Mouse (Mus musculus): Measurements from ENCODE around the gene Arhgef17. TPM values are rescaled to one million over a fixed set of nuclear protein-coding genes. Genes with fewer than 3 reads are reported as not detected.

The Arhgef17 gene
- polyA plus RNA-seq, 1 experiment from 2014 or later = 22.5 TPM

GRCm38 (mm10) chr7:100968376-100968775 is 36.5 kb upstream of the Arhgef17 start:
- 67% methylated on average over 6 of the region's 6 CpGs for WGBS
- Histone ChIP-seq H3K27me3 (ENCODE audit: insufficient read depth, low read length) (no peaks in the 10 kb centered on the region; the same call in 1 of the 2 replicates), H3K4me3 (ENCODE audit: low read depth, low read length) (no peak overlapping the region), H3K4me2 (no peak overlapping the region), H3K9me3 (ENCODE audit: low read depth, low read length) (no peaks in the 10 kb centered on the region), H3K27ac (ENCODE audit: low read depth) (no peak overlapping the region), H3K4me1 (ENCODE audit: insufficient read depth) (peaks cover 5% of the 10 kb centered on the region; the same call in 1 of the 2 replicates), H3K36me3 (ENCODE audit: insufficient read depth) (no peaks in the 10 kb centered on the region), H3K9ac (no peak overlapping the region)
- no peak for TF ChIP-seq CTCF (IDR thresholded peaks at IDR 0.05; ENCODE audit: low read depth)
- DNase-seq (no peak), ATAC-seq (ENCODE audit: insufficient read depth) (no peak)

- H3K27me3 ChIP-seq (ENCODE audit: insufficient read depth, low read length) = no peaks in the 10 kb centered on the region; the same call in 1 of the 2 replicates
- no peak for TF ChIP-seq CTCF (IDR thresholded peaks at IDR 0.05; ENCODE audit: low read depth)
- H3K9me3 ChIP-seq (ENCODE audit: low read depth, low read length) = no peaks in the 10 kb centered on the region
- H3K36me3 ChIP-seq (ENCODE audit: insufficient read depth) = no peaks in the 10 kb centered on the region
- WGBS = 73% methylated on average over 9 of the region's 9 CpGs
- no peak overlapping the region for H3K9ac ChIP-seq
- H3K4me2 ChIP-seq = no peak overlapping the region
- no peak overlapping the region for H3K4me3 ChIP-seq (ENCODE audit: low read depth, low read length)
- DNase-seq (no peak), ATAC-seq (ENCODE audit: insufficient read depth) (no peak)
- H3K4me1 ChIP-seq (ENCODE audit: insufficient read depth) = 0 out of 2 replicates have a peak, but pooled peaks cover 4% of the 10 kb centered on the region
- no peak overlapping the region for H3K27ac ChIP-seq (ENCODE audit: low read depth)
These were observed 35.9 kb upstream of the Arhgef17 start for GRCm38 (mm10) chr7:100967850-100968249.

- whole genome bisulfite sequencing = 83% methylated on average over 7 of the region's 7 CpGs
- H3K27me3 ChIP-seq (ENCODE audit: insufficient read depth, low read length) = no peaks in the 10 kb centered on the region
- no peak for TF ChIP-seq CTCF (IDR thresholded peaks at IDR 0.05; ENCODE audit: low read depth)
- 0 out of 2 replicates have a peak, but pooled peaks cover 4% of the 10 kb centered on the region for H3K4me1 ChIP-seq (ENCODE audit: insufficient read depth)
- no peaks in the 10 kb centered on the region for H3K36me3 ChIP-seq (ENCODE audit: insufficient read depth)
- H3K4me3 ChIP-seq (ENCODE audit: low read depth, low read length) = no peak overlapping the region
- DNase-seq (no peak), ATAC-seq (ENCODE audit: insufficient read depth) (no peak)
- no peak overlapping the region for H3K4me2 ChIP-seq
- no peaks in the 10 kb centered on the region for H3K9me3 ChIP-seq (ENCODE audit: low read depth, low read length)
- no peak overlapping the region for H3K9ac ChIP-seq
- no peak overlapping the region for H3K27ac ChIP-seq (ENCODE audit: low read depth)
These were observed 34.1 kb upstream of the Arhgef17 start for GRCm38 (mm10) chr7:100966014-100966413.

GRCm38 (mm10) chr7:100965079-100965478 is 33.2 kb upstream of the Arhgef17 start:
- Histone ChIP-seq H3K4me2 (no peak overlapping the region), H3K27ac (ENCODE audit: low read depth) (no peak overlapping the region), H3K4me1 (ENCODE audit: insufficient read depth) (0 out of 2 replicates have a peak, but pooled peaks cover 4% of the 10 kb centered on the region), H3K9ac (no peak overlapping the region), H3K36me3 (ENCODE audit: insufficient read depth) (no peaks in the 10 kb centered on the region), H3K4me3 (ENCODE audit: low read depth, low read length) (no peak overlapping the region), H3K9me3 (ENCODE audit: low read depth, low read length) (no peaks in the 10 kb centered on the region), H3K27me3 (ENCODE audit: insufficient read depth, low read length) (no peaks in the 10 kb centered on the region)
- ATAC-seq (ENCODE audit: insufficient read depth) (0 out of 2 replicates have a peak, but pooled peaks have one; percentile 48), DNase-seq (peak; percentile 79)
- WGBS = 25% methylated on average over 4 of the region's 4 CpGs
- peak; percentile 93 for TF ChIP-seq CTCF (IDR thresholded peaks at IDR 0.05; ENCODE audit: low read depth)

- Histone ChIP-seq H3K36me3 (ENCODE audit: insufficient read depth) (no peaks in the 10 kb centered on the region), H3K4me3 (ENCODE audit: low read depth, low read length) (no peak overlapping the region), H3K9me3 (ENCODE audit: low read depth, low read length) (no peaks in the 10 kb centered on the region), H3K4me2 (no peak overlapping the region), H3K27ac (ENCODE audit: low read depth) (no peak overlapping the region), H3K27me3 (ENCODE audit: insufficient read depth, low read length) (no peaks in the 10 kb centered on the region), H3K4me1 (ENCODE audit: insufficient read depth) (no peaks in the 10 kb centered on the region), H3K9ac (no peak overlapping the region)
- no peak for TF ChIP-seq CTCF (IDR thresholded peaks at IDR 0.05; ENCODE audit: low read depth)
- 80% methylated on average over 6 of the region's 6 CpGs for WGBS
- DNase-seq (no peak), ATAC-seq (ENCODE audit: insufficient read depth) (no peak)
These were observed 32.3 kb upstream of the Arhgef17 start for GRCm38 (mm10) chr7:100964242-100964641.

GRCm38 (mm10) chr7:100963381-100963780 is 31.5 kb upstream of the Arhgef17 start:
- H3K27ac ChIP-seq (ENCODE audit: low read depth) = no peak overlapping the region
- H3K4me2 ChIP-seq = no peak overlapping the region
- no peaks in the 10 kb centered on the region for H3K4me1 ChIP-seq (ENCODE audit: insufficient read depth)
- no peak for DNase-seq
- no peak for TF ChIP-seq CTCF (IDR thresholded peaks at IDR 0.05; ENCODE audit: low read depth)
- H3K27me3 ChIP-seq (ENCODE audit: insufficient read depth, low read length) = no peaks in the 10 kb centered on the region
- H3K36me3 ChIP-seq (ENCODE audit: insufficient read depth) = no peaks in the 10 kb centered on the region
- no peaks in the 10 kb centered on the region for H3K9me3 ChIP-seq (ENCODE audit: low read depth, low read length)
- 71% methylated on average over 8 of the region's 8 CpGs for WGBS
- ATAC-seq (ENCODE audit: insufficient read depth) = no peak
- H3K9ac ChIP-seq = no peak overlapping the region
- H3K4me3 ChIP-seq (ENCODE audit: low read depth, low read length) = no peak overlapping the region

GRCm38 (mm10) chr7:100961146-100961545 is 29.2 kb upstream of the Arhgef17 start:
- DNase-seq = no peak
- Histone ChIP-seq H3K4me2 (no peak overlapping the region), H3K4me1 (ENCODE audit: insufficient read depth) (no peaks in the 10 kb centered on the region), H3K27me3 (ENCODE audit: insufficient read depth, low read length) (no peaks in the 10 kb centered on the region), H3K9ac (no peak overlapping the region), H3K4me3 (ENCODE audit: low read depth, low read length) (no peak overlapping the region), H3K36me3 (ENCODE audit: insufficient read depth) (no peaks in the 10 kb centered on the region), H3K27ac (ENCODE audit: low read depth) (no peak overlapping the region), H3K9me3 (ENCODE audit: low read depth, low read length) (no peaks in the 10 kb centered on the region)
- 64% methylated on average over 7 of the region's 7 CpGs for WGBS
- no peak for TF ChIP-seq CTCF (IDR thresholded peaks at IDR 0.05; ENCODE audit: low read depth)
- ATAC-seq (ENCODE audit: insufficient read depth) = no peak

GRCm38 (mm10) chr7:100960462-100960861 is 28.6 kb upstream of the Arhgef17 start:
- WGBS = 62% methylated on average over 2 of the region's 2 CpGs
- Histone ChIP-seq H3K27me3 (ENCODE audit: insufficient read depth, low read length) (no peaks in the 10 kb centered on the region), H3K27ac (ENCODE audit: low read depth) (no peak overlapping the region), H3K9ac (no peak overlapping the region), H3K4me2 (no peak overlapping the region), H3K36me3 (ENCODE audit: insufficient read depth) (no peaks in the 10 kb centered on the region), H3K4me3 (ENCODE audit: low read depth, low read length) (no peak overlapping the region), H3K4me1 (ENCODE audit: insufficient read depth) (no peaks in the 10 kb centered on the region), H3K9me3 (ENCODE audit: low read depth, low read length) (no peaks in the 10 kb centered on the region)
- ATAC-seq (ENCODE audit: insufficient read depth) = no peak
- DNase-seq = no peak
- TF ChIP-seq CTCF (IDR thresholded peaks at IDR 0.05; ENCODE audit: low read depth) = no peak
